Mouse (Mus musculus) hindbrain, embryonic 12.5 days (tissue): ENCODE measurements around the gene Fam199x. TPM values are rescaled to one million over a fixed set of nuclear protein-coding genes. Genes with fewer than 3 reads are reported as not detected.

Experiments
- ATAC-seq: fragments of 200-750 bp; cut with Nextera tagmentation; 2 replicates; pipeline ENCODE4 v1.8.0; 2017; ENCODE audit warnings: moderate TSS enrichment; ENCODE audit not compliant: low FRiP score
- H3K27ac ChIP-seq: fragments of 300-500 bp; sonication (generic); 2 replicates; pipeline ENCODE4 v1.5.1; 2016; ENCODE audit warnings: mild to moderate bottlenecking
- H3K27me3 ChIP-seq: fragments of 300-500 bp; sonication (generic); 2 replicates; pipeline ENCODE4 v1.6.1; 2016; ENCODE audit warnings: mild to moderate bottlenecking
- H3K36me3 ChIP-seq: fragments of 300-500 bp; sonication (generic); 2 replicates; pipeline ENCODE4 v1.6.1; 2016; ENCODE audit warnings: mild to moderate bottlenecking
- H3K4me1 ChIP-seq: fragments of 300-500 bp; sonication (generic); 2 replicates; pipeline ENCODE4 v1.6.1; 2016
- H3K4me2 ChIP-seq: fragments of 300-500 bp; sonication (generic); replicated peaks from 2 replicates; pipeline ENCODE4 v1.6.1; 2016; ENCODE audit warnings: mild to moderate bottlenecking
- H3K4me3 ChIP-seq: fragments of 300-500 bp; sonication (generic); 2 replicates; pipeline ENCODE4 v1.5.1; 2016; ENCODE audit warnings: mild to moderate bottlenecking
- H3K9ac ChIP-seq: fragments of 300-500 bp; sonication (generic); 2 replicates; pipeline ENCODE4 v1.6.1; 2016; ENCODE audit warnings: mild to moderate bottlenecking, moderate library complexity
- H3K9me3 ChIP-seq: fragments of 300-500 bp; sonication (generic); replicated peaks from 2 replicates; pipeline ENCODE4 v1.6.1; 2016; ENCODE audit warnings: mild to moderate bottlenecking
- WGBS: fragments of 180-500 bp; shearing (Covaris S2); methylation state at CpG from one replicate; pipeline ENCODE4 v1.1.7; 2016; 5-methylcytosine and 5-hydroxymethylcytosine counted together
- polyA plus RNA-seq: library from polyadenylated mRNA; unstranded; fragments of >200 nt; fragmentation: Nextera tagmentation; extraction: Ambion mirVana; gene quantifications from 2 replicates; pipeline ENCODE4 v1.2.1, GENCODE M21; 2016

Gene Fam199x
- polyA plus RNA-seq, 1 experiment from 2014 or later: 12.9 TPM

DNA sequence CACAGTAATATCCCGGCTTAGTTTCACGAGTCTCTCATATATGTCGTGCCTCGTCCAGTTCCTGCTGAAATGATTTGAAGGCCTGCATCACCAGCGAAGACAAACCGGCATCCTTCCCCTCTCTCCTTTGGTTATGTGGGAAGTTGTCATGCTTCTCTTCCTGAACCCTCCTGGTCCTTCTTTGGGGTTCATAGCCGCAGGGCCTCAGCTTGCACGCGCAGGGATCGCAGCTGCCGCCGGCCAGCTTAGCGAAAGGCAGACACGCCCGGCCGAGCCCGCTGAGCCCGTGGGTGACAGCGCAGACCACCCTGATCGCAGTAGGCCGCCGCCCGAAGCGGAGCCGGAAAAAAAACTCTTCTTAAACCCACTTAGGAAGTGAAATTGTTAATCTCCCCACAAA lies 55.1 kb downstream of the Fam199x start:
- Histone ChIP-seq H3K9me3 (no peaks in the 10 kb centered on the region), H3K4me2 (no peak overlapping the region), H3K36me3 (no peaks in the 10 kb centered on the region), H3K4me3 (no peak overlapping the region), H3K27me3 (peaks cover 61% of the 10 kb centered on the region), H3K27ac (no peak overlapping the region), H3K9ac (no peak overlapping the region), H3K4me1 (no peaks in the 10 kb centered on the region)
- ATAC-seq: no peak
- 25% methylated on average over 25 of the region's 25 CpGs for WGBS

DNA sequence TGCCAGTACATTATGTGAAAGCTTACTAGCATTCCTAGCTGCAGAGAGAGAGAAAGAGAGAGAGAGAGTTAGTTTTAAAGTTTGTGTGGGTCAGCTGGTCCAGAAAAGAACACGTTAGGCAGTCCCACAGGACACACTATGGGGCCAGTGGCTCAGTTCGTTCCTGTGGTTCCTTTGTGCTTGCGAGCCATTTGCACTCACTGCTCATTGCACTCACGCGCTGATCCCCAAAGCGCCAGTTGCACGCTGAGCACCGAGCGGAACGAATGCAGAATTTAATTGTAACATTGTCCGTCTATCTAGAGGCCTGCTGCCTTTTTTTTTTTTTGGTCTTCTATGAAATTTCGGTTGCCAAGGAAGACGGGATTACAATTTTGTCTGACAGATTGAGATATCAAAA lies 57.1 kb downstream of the Fam199x start:
- no peak for ATAC-seq
- H3K9me3 ChIP-seq: no peaks in the 10 kb centered on the region
- H3K27me3 ChIP-seq: peaks cover 48% of the 10 kb centered on the region
- no peaks in the 10 kb centered on the region for H3K4me1 ChIP-seq
- H3K4me2 ChIP-seq: no peak overlapping the region
- 25% methylated on average over 13 of the region's 13 CpGs for WGBS
- no peak overlapping the region for H3K27ac ChIP-seq
- no peak overlapping the region for H3K9ac ChIP-seq
- H3K36me3 ChIP-seq: no peaks in the 10 kb centered on the region
- H3K4me3 ChIP-seq: no peak overlapping the region

DNA sequence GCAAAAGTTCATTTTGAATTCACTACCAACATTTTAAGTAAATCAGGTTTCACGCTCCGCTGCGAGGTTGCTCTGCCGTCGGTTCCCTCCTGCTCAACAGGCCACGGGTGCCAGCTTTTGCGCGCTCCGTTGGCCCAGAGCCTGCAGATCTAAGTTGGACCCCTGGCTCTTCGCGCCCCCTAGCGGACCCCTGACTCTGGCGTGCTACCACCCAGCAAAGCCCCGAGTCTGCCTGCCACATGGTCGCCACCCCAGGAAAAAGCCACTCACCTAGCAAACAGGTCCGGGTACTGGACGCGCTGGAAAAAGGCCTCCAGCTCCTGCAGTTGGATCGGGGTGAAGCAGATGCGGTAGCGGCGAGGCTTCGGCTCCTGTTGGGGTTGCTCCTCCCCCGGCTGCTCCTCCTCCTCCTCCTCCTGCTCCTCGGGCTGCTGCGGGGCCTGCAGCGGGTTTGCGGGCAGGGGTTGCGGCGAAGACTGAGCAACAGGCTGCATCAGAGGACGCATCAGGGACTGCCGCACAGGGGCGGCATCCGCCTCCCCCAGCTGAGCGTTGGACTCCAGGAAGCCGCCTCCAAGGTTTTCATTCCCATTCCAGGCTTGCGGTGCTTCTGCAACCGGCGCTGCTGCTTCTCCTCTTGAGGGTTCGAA lies 68.8 kb downstream of the Fam199x start:
- H3K4me2 ChIP-seq: no peak overlapping the region; the same call in 1 of the 2 replicates
- no peak overlapping the region for H3K4me3 ChIP-seq
- peaks cover 74% of the 10 kb centered on the region for H3K27me3 ChIP-seq
- H3K9ac ChIP-seq: no peak overlapping the region
- ATAC-seq: no peak; the same call in 1 of the 2 replicates
- H3K27ac ChIP-seq: no peak overlapping the region
- 0 out of 2 replicates have a peak, but pooled peaks cover 2% of the 10 kb centered on the region for H3K4me1 ChIP-seq
- H3K36me3 ChIP-seq: no peaks in the 10 kb centered on the region
- 25% methylated on average over 40 of the region's 40 CpGs for WGBS
- no peaks in the 10 kb centered on the region for H3K9me3 ChIP-seq

DNA sequence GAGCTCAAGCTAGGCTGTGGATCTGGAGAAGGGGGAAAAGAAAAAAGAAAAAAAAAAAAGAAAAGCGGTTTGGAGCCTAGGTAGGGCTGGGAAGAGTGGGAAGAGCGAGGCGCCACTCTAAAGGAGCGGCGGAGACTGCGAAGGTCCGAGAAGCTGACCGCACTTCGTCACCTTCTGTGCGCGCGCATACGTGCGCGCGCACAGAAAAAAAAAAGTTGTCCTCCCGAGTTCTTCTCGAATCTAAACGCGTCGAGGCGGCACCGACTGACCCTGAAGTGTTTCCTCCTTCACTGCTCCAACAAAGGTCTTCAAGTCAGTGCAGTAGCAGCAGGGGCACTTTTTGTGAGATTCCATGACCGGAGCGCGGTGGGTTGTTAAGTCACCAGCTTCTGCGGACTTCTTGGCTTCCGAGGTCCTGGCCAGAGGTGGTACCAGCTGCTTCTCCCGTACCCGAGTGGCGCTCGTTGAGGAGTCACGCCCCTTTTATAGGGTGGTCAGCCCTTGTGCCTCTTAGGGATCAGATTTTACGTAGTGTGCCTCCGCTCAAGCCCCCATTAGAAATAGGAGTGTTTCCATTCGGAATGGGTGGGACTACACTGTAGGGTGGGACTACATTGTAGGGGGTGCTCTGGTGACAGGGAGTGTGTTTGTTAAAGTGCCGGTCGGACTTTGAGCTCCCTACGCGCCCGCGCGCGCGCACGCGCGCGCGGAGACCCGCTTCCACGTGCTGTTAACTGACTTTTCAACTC lies 70.5 kb downstream of the Fam199x start:
- no peak overlapping the region for H3K27ac ChIP-seq
- H3K4me1 ChIP-seq: 0 out of 2 replicates have a peak, but pooled peaks cover 2% of the 10 kb centered on the region
- H3K4me2 ChIP-seq: no peak overlapping the region
- no peaks in the 10 kb centered on the region for H3K36me3 ChIP-seq
- no peak overlapping the region for H3K4me3 ChIP-seq
- no peak for ATAC-seq
- WGBS: 23% methylated on average over 52 of the region's 52 CpGs
- H3K9me3 ChIP-seq: no peaks in the 10 kb centered on the region
- peaks cover 72% of the 10 kb centered on the region for H3K27me3 ChIP-seq
- no peak overlapping the region for H3K9ac ChIP-seq

DNA sequence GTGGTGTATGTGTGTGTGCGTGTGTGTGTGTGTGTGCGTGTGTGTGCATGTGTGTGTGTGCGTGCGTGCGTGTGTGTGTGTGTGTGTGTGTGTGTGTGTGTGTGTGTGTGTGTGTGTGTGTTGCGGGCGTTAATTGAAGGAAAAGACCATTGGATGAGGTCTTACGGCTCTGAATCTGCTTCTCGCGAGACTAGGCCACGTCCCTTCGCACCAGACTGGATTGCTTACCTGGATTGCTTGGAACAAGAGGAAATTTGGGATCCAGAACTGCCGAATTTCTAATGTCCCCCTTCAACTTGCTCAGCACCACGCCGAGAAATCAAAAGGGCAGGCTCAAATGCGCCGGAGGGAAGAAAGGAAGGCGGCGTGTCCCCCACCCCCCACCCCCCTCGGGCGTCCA lies 72.3 kb downstream of the Fam199x start, which contains the start of gene Esx1:
Gene Esx1 (minus strand): TSS at position 366 of the 400 bp plus-strand sequence.
- no peak for ATAC-seq
- no peak within 1 kb of the TSS for H3K4me2 ChIP-seq
- no peak within 1 kb of the TSS for H3K4me3 ChIP-seq
- H3K27ac ChIP-seq: no peak within 1 kb of the TSS
- peaks cover 70% of the 10 kb centered on the region for H3K27me3 ChIP-seq
- 0 out of 2 replicates have a peak, but pooled peaks cover 2% of the 10 kb centered on the region for H3K4me1 ChIP-seq
- H3K36me3 ChIP-seq: no peaks in the 10 kb centered on the region
- H3K9ac ChIP-seq: no peak within 1 kb of the TSS
- no peaks in the 10 kb centered on the region for H3K9me3 ChIP-seq
- 21% methylated on average over 19 of the region's 21 CpGs for WGBS

DNA sequence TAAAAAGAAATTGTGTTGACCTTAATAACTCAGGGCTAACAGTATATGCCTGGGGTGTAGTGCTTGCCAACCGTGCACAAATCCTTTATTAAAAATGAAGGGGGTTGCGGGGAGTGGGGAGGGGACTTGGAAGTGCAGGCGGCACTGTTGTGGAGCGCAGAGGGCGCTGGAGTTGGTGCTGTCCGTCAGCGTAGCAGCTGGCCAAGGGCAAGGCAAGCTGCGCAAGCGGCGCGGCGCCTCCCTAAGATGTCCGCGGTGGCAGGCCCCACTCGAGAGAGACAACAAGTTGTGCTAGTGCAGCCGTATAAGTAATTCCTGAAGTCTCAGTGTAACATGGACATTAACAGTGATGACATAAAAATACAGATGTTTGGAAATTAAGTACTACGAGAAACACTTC lies 78.1 kb downstream of the Fam199x start:
- Histone ChIP-seq H3K27me3 (peaks cover 54% of the 10 kb centered on the region), H3K9me3 (no peaks in the 10 kb centered on the region), H3K4me1 (no peaks in the 10 kb centered on the region), H3K4me2 (no peak overlapping the region), H3K4me3 (no peak overlapping the region), H3K9ac (no peak overlapping the region), H3K27ac (no peak overlapping the region), H3K36me3 (no peaks in the 10 kb centered on the region)
- no peak for ATAC-seq
- WGBS: 8% methylated on average over 17 of the region's 17 CpGs

Other genes with a start within 250 kb of the Fam199x start
- gene Plp1, start 226.9 kb upstream of the Fam199x start, polyA plus RNA-seq: 12.2 and 15.9 TPM in 2 replicates
- 8.5 and 10.1 TPM in 2 replicates for gene Rab9b, start 180.8 kb upstream of the Fam199x start, polyA plus RNA-seq
- gene H2bfm, start 122.3 kb upstream of the Fam199x start, polyA plus RNA-seq: not detected in 2 replicates
- gene Tmsb15b2, start 74.1 kb upstream of the Fam199x start, polyA plus RNA-seq: 82.4 and 101 TPM in 2 replicates
- gene Tmsb15l, start 72.7 kb upstream of the Fam199x start, polyA plus RNA-seq: 10.6 TPM in 2 replicates
- gene Tmsb15b1, start 72.7 kb upstream of the Fam199x start, polyA plus RNA-seq: 28.8 and 37.6 TPM in 2 replicates
- gene Zcchc18, start 56.4 kb upstream of the Fam199x start, polyA plus RNA-seq: 136 and 137 TPM in 2 replicates
- 13.1 and 15.6 TPM in 2 replicates for gene Slc25a53, start 11.3 kb upstream of the Fam199x start, polyA plus RNA-seq
- not detected in 2 replicates for gene Esx1, start 72.5 kb downstream of the Fam199x start, polyA plus RNA-seq